ENCODE assay signal across 8 mouse cellular contexts in the genomic region with DNA sequence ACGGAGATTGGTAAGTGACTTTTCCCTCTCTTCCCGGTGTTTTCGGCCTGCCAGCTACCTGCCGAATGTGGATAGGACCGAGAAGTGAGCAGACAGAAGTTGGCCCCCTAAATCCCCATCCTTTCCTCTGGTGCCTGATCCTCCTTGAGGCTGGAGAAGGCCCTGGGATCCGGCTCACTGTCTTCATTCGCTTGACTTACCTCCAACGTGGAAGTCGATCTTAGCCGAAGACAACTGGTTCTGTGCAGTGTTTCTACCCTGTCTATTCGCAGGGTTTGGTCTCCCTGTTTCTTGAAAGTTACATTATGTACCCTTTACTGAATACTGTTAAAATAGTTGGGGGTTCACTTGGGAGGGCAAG. TPM values are rescaled to one million over a fixed set of nuclear protein-coding genes. Genes with fewer than 3 reads are reported as not detected.
DNase-seq lines count a peak whose midpoint lies in the region; ATAC-seq and TF ChIP-seq lines count a peak whose summit lies in the region.

No protein-coding gene starts in this region.

- no peaks in the 10 kb centered on the region for H3K4me1 ChIP-seq in kidney, adult 2 months (ENCODE audit: control insufficient read depth, insufficient read depth, low read length)
- H3K4me1 ChIP-seq in brown adipose tissue, adult 24 weeks (ENCODE audit: control insufficient read depth, insufficient read depth, insufficient read length, low read length): 0 out of 2 replicates have a peak, but pooled peaks cover 3% of the 10 kb centered on the region
- peaks cover 13% of the 10 kb centered on the region for H3K4me1 ChIP-seq in hindbrain, embryonic 15.5 days (replicated peaks)
- H3K4me1 ChIP-seq in midbrain, embryonic 14.5 days (ENCODE audit: control insufficient read depth, insufficient read depth, low read length): peaks cover 17% of the 10 kb centered on the region

- no peaks in the 10 kb centered on the region for H3K9me3 ChIP-seq in hindbrain, embryonic 15.5 days
- no peaks in the 10 kb centered on the region for H3K9me3 ChIP-seq in midbrain, embryonic 14.5 days (ENCODE audit: control insufficient read depth, low read length)

- no peak for TF ChIP-seq POLR2A in kidney, adult 2 months (IDR thresholded peaks at IDR 0.05; ENCODE audit: low read depth, low read length)

- under 1% methylated on average over 11 of the region's 11 CpGs for WGBS in kidney, adult 2 months
- WGBS in hindbrain, embryonic 15.5 days: under 1% methylated on average over 11 of the region's 11 CpGs
- WGBS in midbrain, embryonic 14.5 days: 0% methylated on average over 11 of the region's 11 CpGs

- peak overlapping the region; percentile 60 for H3K4me2 ChIP-seq in hindbrain, embryonic 15.5 days
- peak overlapping the region; percentile 68 for H3K4me2 ChIP-seq in midbrain, embryonic 14.5 days (ENCODE audit: low read length)

- DNase-seq in kidney, adult 2 months: no peak
- no peak for DNase-seq in kidney, postnatal 10 days
- no peak for DNase-seq in midbrain, embryonic 14.5 days
- DNase-seq in adipocyte (ENCODE audit: low spot score): no peak
- DNase-seq in retina, embryonic 14.5 days (ENCODE audit: low spot score): no peak
- no peak for DNase-seq in gastrocnemius, postnatal 10 days

- TF ChIP-seq CTCF in kidney, adult 2 months (conservative IDR thresholded peaks at IDR 0.05; ENCODE audit: insufficient read depth, insufficient read length, low read depth, low read length): no peak

- peak; percentile 88 for ATAC-seq in hindbrain, embryonic 15.5 days (ENCODE audit: low FRiP score, low read depth)
- ATAC-seq in midbrain, embryonic 14.5 days (ENCODE audit: low FRiP score, low TSS enrichment): peak; percentile 69; the same call in 1 of the 2 replicates

- H3K4me3 ChIP-seq in kidney, adult 2 months (ENCODE audit: insufficient read depth, low read depth, low read length): peak overlapping the region; percentile 63
- peak overlapping the region; percentile 83 for H3K4me3 ChIP-seq in brown adipose tissue, adult 24 weeks (ENCODE audit: insufficient read depth, low read depth, low read length)
- H3K4me3 ChIP-seq in hindbrain, embryonic 15.5 days: peak overlapping the region; percentile 94
- H3K4me3 ChIP-seq in midbrain, embryonic 14.5 days (replicated peaks; ENCODE audit: low read depth, low read length): peak overlapping the region; percentile 97

- H3K27me3 ChIP-seq in kidney, adult 2 months (replicated peaks; ENCODE audit: control insufficient read depth, insufficient read depth, low read length): no peaks in the 10 kb centered on the region
- no peaks in the 10 kb centered on the region for H3K27me3 ChIP-seq in hindbrain, embryonic 15.5 days
- H3K27me3 ChIP-seq in midbrain, embryonic 14.5 days (ENCODE audit: control insufficient read depth, insufficient read depth, low read length): no peaks in the 10 kb centered on the region

- no peak overlapping the region; the same call in 1 of the 2 replicates for H3K27ac ChIP-seq in kidney, adult 2 months (ENCODE audit: insufficient read depth, low read depth, low read length)
- H3K27ac ChIP-seq in brown adipose tissue, adult 24 weeks (replicated peaks; ENCODE audit: low read depth, low read length): no peak overlapping the region
- peak overlapping the region; percentile 90 for H3K27ac ChIP-seq in hindbrain, embryonic 15.5 days (replicated peaks)
- H3K27ac ChIP-seq in midbrain, embryonic 14.5 days (replicated peaks; ENCODE audit: low read depth, low read length): peak overlapping the region; percentile 91

- H3K36me3 ChIP-seq in kidney, adult 2 months (ENCODE audit: control insufficient read depth, insufficient read depth, low read length): no peaks in the 10 kb centered on the region
- H3K36me3 ChIP-seq in hindbrain, embryonic 15.5 days: no peaks in the 10 kb centered on the region
- no peaks in the 10 kb centered on the region for H3K36me3 ChIP-seq in midbrain, embryonic 14.5 days (ENCODE audit: control insufficient read depth, insufficient read depth, low read length)

- H3K9ac ChIP-seq in hindbrain, embryonic 15.5 days: peak overlapping the region; percentile 91
- peak overlapping the region; percentile 86 for H3K9ac ChIP-seq in midbrain, embryonic 14.5 days (replicated peaks; ENCODE audit: low read length)

RNA-seq across cellular contexts. Expression of gene 2210408I21Rik, which starts 0.3 kb away (rescaled TPM):
- 0.92 and 0.99 TPM in 2 replicates for polyA plus RNA-seq in kidney, adult 2 months (2012; rRNA removed)
- 8.5 and 9.9 TPM in 2 replicates for polyA plus RNA-seq in brown adipose tissue, adult 24 weeks (2012; ENCODE audit: insufficient read depth, insufficient read length, missing spikeins)
- polyA plus RNA-seq in hindbrain, embryonic 15.5 days (2015; fragmentation: Nextera tagmentation; extraction: Ambion mirVana): 11.1 and 11.2 TPM in 2 replicates
- 12.2 and 17.0 TPM in 2 replicates for polyA plus RNA-seq in midbrain, embryonic 14.5 days (2014; fragmentation: Nextera tagmentation; extraction: Ambion mirVana)
- total RNA-seq in gastrocnemius, postnatal 10 days (2021): 1 to 10 TPM; 4.8 to 5.9 TPM

RNA-seq across cellular contexts. Expression of gene Slf1, which starts 0.3 kb away (rescaled TPM):
- 3.4 and 4.3 TPM in 2 replicates for polyA plus RNA-seq in kidney, adult 2 months (2012; rRNA removed)
- polyA plus RNA-seq in brown adipose tissue, adult 24 weeks (2012; ENCODE audit: insufficient read depth, insufficient read length, missing spikeins): 4.1 and 5.8 TPM in 2 replicates
- 27.5 and 30.4 TPM in 2 replicates for polyA plus RNA-seq in hindbrain, embryonic 15.5 days (2015; fragmentation: Nextera tagmentation; extraction: Ambion mirVana)
- 34.6 and 35.0 TPM in 2 replicates for polyA plus RNA-seq in midbrain, embryonic 14.5 days (2014; fragmentation: Nextera tagmentation; extraction: Ambion mirVana)
- 10 to 100 TPM in 1 of 2 experiments, 1 to 10 TPM in 1; 8.4 to 10.5 TPM for total RNA-seq in gastrocnemius, postnatal 10 days (2021)

Comparison
In these comparisons a context has a peak if more than half of its experiments do, and no peak if none do; other contexts are left out.
1. H3K27ac ChIP-seq: peak in hindbrain, embryonic 15.5 days (single experiment) and midbrain, embryonic 14.5 days (single experiment); none in kidney, adult 2 months (single experiment) and brown adipose tissue, adult 24 weeks (single experiment).
2. Peak in every context shown above with its lines, with median percentiles within 50 percentile points of each other: H3K4me3 ChIP-seq.